Mouse (Mus musculus): Measurements from ENCODE around the gene 4930451I11Rik. TPM values are rescaled to one million over a fixed set of nuclear protein-coding genes. Genes with fewer than 3 reads are reported as not detected.

The 4930451I11Rik gene
- total and polyA plus RNA-seq, 2 experiments from 2014 or later: 1.1 TPM; not detected in 1

- ATAC-seq (ENCODE audit: low FRiP score): no peak
- Histone ChIP-seq H3K4me3 (ENCODE audit: low read depth, low read length) (no peak overlapping the region), H3K9me3 (ENCODE audit: low read length) (no peaks in the 10 kb centered on the region), H3K4me2 (ENCODE audit: low read depth, low read length, poor library complexity, severe bottlenecking) (peak overlapping the region; percentile 87; the same call in 1 of the 2 replicates), H3K27ac (ENCODE audit: low read depth, low read length) (no peak overlapping the region), H3K36me3 (ENCODE audit: insufficient read depth, low read length) (peaks cover 16% of the 10 kb centered on the region; the same call in 1 of the 2 replicates), H3K9ac (replicated peaks; ENCODE audit: low read length, poor library complexity, severe bottlenecking) (no peak overlapping the region), H3K4me1 (ENCODE audit: insufficient read depth, low read length) (peaks cover 12% of the 10 kb centered on the region), H3K27me3 (ENCODE audit: insufficient read depth, low read length) (no peaks in the 10 kb centered on the region)
- WGBS: 65% methylated on average over 8 of the region's 8 CpGs
- peak; percentile 79 for DNase-seq (ENCODE audit: low spot score)
- peak; percentile 59 for TF ChIP-seq CTCF (IDR thresholded peaks at IDR 0.05)
Observed at GRCm38 (mm10) chr7:126796350-126796932, 35.0 kb downstream of the 4930451I11Rik start.

GRCm38 (mm10) chr7:126795387-126796317 is 35.8 kb downstream of the 4930451I11Rik start:
- Histone ChIP-seq H3K27ac (ENCODE audit: low read depth, low read length) (no peak overlapping the region), H3K9me3 (ENCODE audit: low read length) (no peaks in the 10 kb centered on the region), H3K9ac (replicated peaks; ENCODE audit: low read length, poor library complexity, severe bottlenecking) (no peak overlapping the region), H3K36me3 (ENCODE audit: insufficient read depth, low read length) (peaks cover 16% of the 10 kb centered on the region; the same call in 1 of the 2 replicates), H3K4me2 (ENCODE audit: low read depth, low read length, poor library complexity, severe bottlenecking) (no peak overlapping the region), H3K4me3 (ENCODE audit: low read depth, low read length) (no peak overlapping the region), H3K4me1 (ENCODE audit: insufficient read depth, low read length) (peaks cover 16% of the 10 kb centered on the region), H3K27me3 (ENCODE audit: insufficient read depth, low read length) (no peaks in the 10 kb centered on the region)
- whole genome bisulfite sequencing: 76% methylated on average over 16 of the region's 16 CpGs
- no peak for ATAC-seq (ENCODE audit: low FRiP score)
- DNase-seq (ENCODE audit: low spot score): no peak
- TF ChIP-seq CTCF (IDR thresholded peaks at IDR 0.05): peak; percentile 51

GRCm38 (mm10) chr7:126794271-126794605 is 37.2 kb downstream of the 4930451I11Rik start:
- H3K27ac ChIP-seq (ENCODE audit: low read depth, low read length): no peak overlapping the region
- no peak for DNase-seq (ENCODE audit: low spot score)
- peaks cover 24% of the 10 kb centered on the region for H3K36me3 ChIP-seq (ENCODE audit: insufficient read depth, low read length)
- H3K4me3 ChIP-seq (ENCODE audit: low read depth, low read length): no peak overlapping the region
- no peak for ATAC-seq (ENCODE audit: low FRiP score)
- no peaks in the 10 kb centered on the region for H3K27me3 ChIP-seq (ENCODE audit: insufficient read depth, low read length)
- TF ChIP-seq CTCF (IDR thresholded peaks at IDR 0.05): no peak
- no peak overlapping the region for H3K9ac ChIP-seq (replicated peaks; ENCODE audit: low read length, poor library complexity, severe bottlenecking)
- WGBS: 77% methylated on average over 4 of the region's 4 CpGs
- H3K4me1 ChIP-seq (ENCODE audit: insufficient read depth, low read length): peaks cover 8% of the 10 kb centered on the region; the same call in 1 of the 2 replicates
- no peak overlapping the region for H3K4me2 ChIP-seq (ENCODE audit: low read depth, low read length, poor library complexity, severe bottlenecking)
- H3K9me3 ChIP-seq (ENCODE audit: low read length): no peaks in the 10 kb centered on the region

DNA sequence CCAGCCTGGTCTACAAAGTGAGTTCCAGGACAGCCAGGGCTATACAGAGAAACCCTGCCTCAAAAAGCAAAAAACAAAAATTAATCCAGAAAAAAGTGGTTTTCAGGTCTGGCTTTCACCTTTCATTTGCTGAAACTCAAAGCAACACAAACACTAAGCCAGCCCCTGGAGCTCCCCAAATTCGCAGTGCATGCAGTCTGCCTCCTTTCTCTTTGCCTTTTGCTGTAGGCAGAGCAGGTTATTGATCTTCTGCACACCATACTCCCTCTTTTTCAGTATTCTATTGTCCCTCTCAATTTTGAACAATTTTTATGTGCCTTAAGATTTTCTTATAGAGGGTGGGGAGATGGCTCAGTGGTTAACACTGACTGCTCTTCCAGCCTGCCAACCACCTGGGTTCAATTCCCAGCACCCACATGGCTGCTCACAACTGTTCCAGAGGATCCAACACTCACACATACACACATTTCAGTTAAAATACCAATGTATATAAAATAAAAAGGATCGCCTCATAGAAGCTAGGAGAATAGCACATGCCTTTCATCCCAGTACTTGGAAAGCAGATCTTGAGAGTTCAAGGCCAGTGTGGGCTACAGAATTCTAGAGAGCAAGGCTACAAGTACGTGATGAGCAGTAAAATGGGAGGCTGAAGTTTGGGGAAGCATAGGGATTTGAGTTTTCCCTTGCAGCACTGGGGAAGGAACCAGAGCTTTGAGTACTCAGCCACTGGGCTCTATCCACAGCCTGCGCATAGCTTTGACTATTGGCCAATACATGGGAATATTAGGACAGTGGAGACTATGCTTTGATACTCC is 37.8 kb downstream of the 4930451I11Rik start:
- Histone ChIP-seq H3K9ac (replicated peaks; ENCODE audit: low read length, poor library complexity, severe bottlenecking) (no peak overlapping the region), H3K9me3 (ENCODE audit: low read length) (no peaks in the 10 kb centered on the region), H3K36me3 (ENCODE audit: insufficient read depth, low read length) (peaks cover 30% of the 10 kb centered on the region), H3K4me3 (ENCODE audit: low read depth, low read length) (no peak overlapping the region), H3K4me2 (ENCODE audit: low read depth, low read length, poor library complexity, severe bottlenecking) (no peak overlapping the region), H3K27ac (ENCODE audit: low read depth, low read length) (no peak overlapping the region), H3K27me3 (ENCODE audit: insufficient read depth, low read length) (no peaks in the 10 kb centered on the region), H3K4me1 (ENCODE audit: insufficient read depth, low read length) (peaks cover 8% of the 10 kb centered on the region; the same call in 1 of the 2 replicates)
- TF ChIP-seq CTCF (IDR thresholded peaks at IDR 0.05): no peak
- ATAC-seq (ENCODE audit: low FRiP score): no peak
- DNase-seq (ENCODE audit: low spot score): no peak
- WGBS: 76% methylated on average over 4 of the region's 4 CpGs

- no peak for DNase-seq (ENCODE audit: low spot score)
- H3K4me1 ChIP-seq (ENCODE audit: insufficient read depth, low read length): peaks cover 8% of the 10 kb centered on the region; the same call in 1 of the 2 replicates
- H3K9me3 ChIP-seq (ENCODE audit: low read length): no peaks in the 10 kb centered on the region
- H3K4me3 ChIP-seq (ENCODE audit: low read depth, low read length): peak overlapping the region; percentile 57
- H3K27ac ChIP-seq (ENCODE audit: low read depth, low read length): peak overlapping the region; percentile 73
- H3K9ac ChIP-seq (replicated peaks; ENCODE audit: low read length, poor library complexity, severe bottlenecking): peak overlapping the region; percentile 58
- H3K36me3 ChIP-seq (ENCODE audit: insufficient read depth, low read length): peaks cover 38% of the 10 kb centered on the region
- TF ChIP-seq CTCF (IDR thresholded peaks at IDR 0.05): no peak
- 30% methylated on average over 11 of the region's 11 CpGs for WGBS
- H3K4me2 ChIP-seq (ENCODE audit: low read depth, low read length, poor library complexity, severe bottlenecking): peak overlapping the region; percentile 60
- peak; percentile 12; the same call in 1 of the 2 replicates for ATAC-seq (ENCODE audit: low FRiP score)
- H3K27me3 ChIP-seq (ENCODE audit: insufficient read depth, low read length): no peaks in the 10 kb centered on the region
Observed at GRCm38 (mm10) chr7:126792721-126793443, 38.6 kb downstream of the 4930451I11Rik start.

Data from midbrain, postnatal 0 days (tissue).